Mouse (Mus musculus): ENCODE results near the gene Pfkfb2. TPM values are rescaled to one million over a fixed set of nuclear protein-coding genes. Genes with fewer than 3 reads are reported as not detected.
"Not testable (repeated sequence)": the region's sequence is repeated elsewhere in the genome, so short reads cannot be mapped to it uniquely, and the experiment has no call there.

The Pfkfb2 gene
- polyA plus RNA-seq, 1 experiment from 2014 or later, result 19.7 TPM

DNA sequence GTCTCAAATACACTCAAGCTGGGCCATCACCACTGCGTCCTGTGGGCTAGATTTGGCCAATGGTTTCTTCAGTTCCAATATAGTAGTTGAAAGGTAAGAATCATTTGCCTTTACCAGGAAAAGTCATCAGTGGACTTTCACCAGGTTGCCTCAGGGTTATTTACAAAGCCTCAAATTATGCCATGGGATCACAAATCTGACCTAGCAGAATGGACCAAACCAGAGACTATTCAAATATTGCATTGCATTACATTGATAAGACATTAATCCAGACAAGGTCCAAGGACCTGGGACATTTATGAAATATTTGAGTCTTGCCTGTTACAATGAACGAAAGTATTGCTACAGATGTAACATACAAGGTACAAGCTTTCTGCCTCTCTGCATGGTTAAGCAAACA lies 50.5 kb downstream of the Pfkfb2 start:
- WGBS, result 88% methylated on average over 2 of the region's 2 CpGs
- ATAC-seq (ENCODE audit: low FRiP score), result no peak
- Histone ChIP-seq H3K4me3 (replicated peaks) (no peak overlapping the region), H3K4me1 (no peaks in the 10 kb centered on the region), H3K27me3 (replicated peaks) (no peaks in the 10 kb centered on the region), H3K9me3 (replicated peaks) (no peaks in the 10 kb centered on the region), H3K27ac (replicated peaks) (no peak overlapping the region), H3K4me2 (no peak overlapping the region), H3K9ac (replicated peaks) (no peak overlapping the region), H3K36me3 (no peaks in the 10 kb centered on the region)

- H3K27ac ChIP-seq (replicated peaks); H3K9ac ChIP-seq (replicated peaks); H3K36me3 ChIP-seq; H3K4me3 ChIP-seq (replicated peaks); H3K9me3 ChIP-seq (replicated peaks); H3K27me3 ChIP-seq (replicated peaks); H3K4me2 ChIP-seq; H3K4me1 ChIP-seq; ATAC-seq (ENCODE audit: low FRiP score): not testable (repeated sequence)
- 90% methylated on average over 5 of the region's 5 CpGs for WGBS
These were observed 65.5 kb downstream of the Pfkfb2 start for GRCm38 (mm10) chr1:130663576-130663975.

GRCm38 (mm10) chr1:130661454-130661853 lies 67.6 kb downstream of the Pfkfb2 start, which contains the start of gene C4bp:
Gene C4bp, minus strand, starts transcription at chr1:130661632.
- no peak within 1 kb of the TSS for H3K9ac ChIP-seq (replicated peaks)

DNA sequence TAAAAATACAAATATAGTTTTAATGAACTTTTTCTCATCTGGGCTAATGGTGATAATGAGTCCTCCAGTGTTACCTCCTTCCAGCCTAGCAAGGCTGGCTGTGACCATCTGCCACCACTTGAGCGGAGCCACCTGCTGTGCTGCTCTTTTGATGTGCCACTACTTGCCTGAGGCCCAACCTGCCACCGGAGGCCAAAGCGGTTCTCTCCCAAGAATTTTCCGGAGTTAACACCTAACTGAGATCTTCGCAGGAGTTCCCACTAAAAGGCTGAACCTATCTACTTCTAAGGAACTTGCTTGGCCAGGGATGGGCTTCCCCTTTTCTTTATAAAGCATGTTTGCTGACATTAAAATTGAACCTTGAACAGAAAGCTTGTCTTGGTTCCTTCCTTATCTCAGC lies 69.4 kb downstream of the Pfkfb2 start:
- ATAC-seq (ENCODE audit: low FRiP score); H3K27ac ChIP-seq (replicated peaks); H3K4me2 ChIP-seq; H3K4me3 ChIP-seq (replicated peaks); H3K9ac ChIP-seq (replicated peaks); H3K9me3 ChIP-seq (replicated peaks); H3K27me3 ChIP-seq (replicated peaks); H3K36me3 ChIP-seq; H3K4me1 ChIP-seq: not testable (repeated sequence)
- 37% methylated on average over 5 of the region's 5 CpGs for WGBS

More at GRCm38 (mm10) chr1:130661454-130661853, 67.6 kb downstream of the Pfkfb2 start, which contains the start of gene C4bp:
- no peaks in the 10 kb centered on the region for H3K4me1 ChIP-seq
- no peak within 1 kb of the TSS for H3K4me2 ChIP-seq
- H3K9me3 ChIP-seq (replicated peaks), result no peaks in the 10 kb centered on the region
- WGBS, result 83% methylated on average over 3 of the region's 3 CpGs
- H3K27ac ChIP-seq (replicated peaks), result no peak within 1 kb of the TSS
- no peak for ATAC-seq (ENCODE audit: low FRiP score)
- H3K4me3 ChIP-seq (replicated peaks), result no peak within 1 kb of the TSS
- no peaks in the 10 kb centered on the region for H3K27me3 ChIP-seq (replicated peaks)
- H3K36me3 ChIP-seq, result no peaks in the 10 kb centered on the region

- Histone ChIP-seq H3K4me2 (no peak overlapping the region), H3K4me3 (replicated peaks) (no peak overlapping the region), H3K4me1 (no peaks in the 10 kb centered on the region), H3K9ac (replicated peaks) (no peak overlapping the region), H3K27me3 (replicated peaks) (no peaks in the 10 kb centered on the region), H3K9me3 (replicated peaks) (no peaks in the 10 kb centered on the region), H3K27ac (replicated peaks) (no peak overlapping the region), H3K36me3 (no peaks in the 10 kb centered on the region)
- ATAC-seq (ENCODE audit: low FRiP score), result no peak
- WGBS, result 47% methylated on average over 4 of the region's 4 CpGs
These were observed 85.0 kb downstream of the Pfkfb2 start for GRCm38 (mm10) chr1:130644103-130644502.

- ATAC-seq (ENCODE audit: low FRiP score), result no peak
- Histone ChIP-seq H3K4me1 (no peaks in the 10 kb centered on the region), H3K27ac (replicated peaks) (no peak overlapping the region), H3K4me3 (replicated peaks) (no peak overlapping the region), H3K36me3 (no peaks in the 10 kb centered on the region), H3K9ac (replicated peaks) (no peak overlapping the region), H3K27me3 (replicated peaks) (no peaks in the 10 kb centered on the region), H3K4me2 (no peak overlapping the region), H3K9me3 (replicated peaks) (no peaks in the 10 kb centered on the region)
These were observed 88.1 kb downstream of the Pfkfb2 start for GRCm38 (mm10) chr1:130640967-130641366.

Other genes starting within 250 kb of the Pfkfb2 start
- gene Zp3r, start 99.6 kb downstream of the Pfkfb2 start, polyA plus RNA-seq (2015; fragmentation: Nextera tagmentation; extraction: Ambion mirVana), result not detected in 2 replicates
- gene C4bp, start 67.6 kb downstream of the Pfkfb2 start, polyA plus RNA-seq (2015; fragmentation: Nextera tagmentation; extraction: Ambion mirVana), result 0.55 TPM in 1 of 2 replicates, not detected in the other
- gene Gm29427, start 13.5 kb downstream of the Pfkfb2 start, polyA plus RNA-seq (2015; fragmentation: Nextera tagmentation; extraction: Ambion mirVana), result not detected in 2 replicates
- 15.6 and 15.8 TPM in 2 replicates for gene Yod1, start 11.9 kb downstream of the Pfkfb2 start, polyA plus RNA-seq (2015; fragmentation: Nextera tagmentation; extraction: Ambion mirVana)
- 0.82 and 5.5 TPM in 2 replicates for gene AA986860, start 2.7 kb upstream of the Pfkfb2 start, polyA plus RNA-seq (2015; fragmentation: Nextera tagmentation; extraction: Ambion mirVana)
- gene Fcamr, start 71.6 kb upstream of the Pfkfb2 start, polyA plus RNA-seq (2015; fragmentation: Nextera tagmentation; extraction: Ambion mirVana), result not detected in 2 replicates
- 0.04 TPM in 1 of 2 replicates, not detected in the other for gene Pigr, start 97.4 kb upstream of the Pfkfb2 start, polyA plus RNA-seq (2015; fragmentation: Nextera tagmentation; extraction: Ambion mirVana)
- gene Fcmr, start 136.4 kb upstream of the Pfkfb2 start, polyA plus RNA-seq (2015; fragmentation: Nextera tagmentation; extraction: Ambion mirVana), result 1.1 and 1.8 TPM in 2 replicates
- gene Il24, start 158.2 kb upstream of the Pfkfb2 start, polyA plus RNA-seq (2015; fragmentation: Nextera tagmentation; extraction: Ambion mirVana), result not detected in 2 replicates
- gene Il20, start 182.2 kb upstream of the Pfkfb2 start, polyA plus RNA-seq (2015; fragmentation: Nextera tagmentation; extraction: Ambion mirVana), result not detected in 2 replicates
- gene Il19, start 210.9 kb upstream of the Pfkfb2 start, polyA plus RNA-seq (2015; fragmentation: Nextera tagmentation; extraction: Ambion mirVana), result not detected in 2 replicates

Data from neural tube, embryonic 15.5 days (tissue).